Comparison of ENCODE assay signal across 8 mouse cellular contexts in the genomic region with DNA sequence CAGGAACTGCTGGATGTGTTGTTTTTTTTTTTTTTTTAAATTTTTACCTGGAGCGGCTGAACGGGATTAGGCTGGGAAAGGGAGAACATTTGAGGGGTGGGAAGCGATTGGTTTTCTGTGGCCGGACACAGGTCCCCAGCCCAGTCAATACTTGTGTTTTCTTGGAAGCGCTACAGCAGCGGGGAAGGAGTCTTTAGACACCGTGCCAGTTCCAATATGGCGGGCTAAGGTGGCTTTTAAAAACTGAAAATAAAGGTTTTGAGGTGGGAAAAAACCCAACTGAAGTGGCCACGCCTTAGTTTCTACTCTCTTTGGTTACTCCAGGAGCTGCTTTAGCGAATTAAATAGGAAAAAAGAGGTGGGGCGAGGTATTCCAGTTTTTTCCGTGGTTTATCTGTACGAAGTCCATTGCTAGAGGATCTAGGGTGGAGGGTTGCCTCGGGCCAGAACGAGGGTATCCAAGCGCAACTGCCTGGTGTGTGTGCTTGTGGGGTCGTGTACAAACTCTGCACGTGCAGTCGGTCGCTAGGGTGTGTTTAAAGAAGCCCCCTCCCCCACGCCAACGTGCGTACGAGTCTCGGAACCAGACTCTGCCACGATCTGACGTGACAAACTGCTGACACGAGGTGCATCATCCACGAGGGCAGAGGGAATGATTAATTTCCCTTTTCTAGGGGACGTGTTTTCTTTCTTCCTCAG. TPM values are rescaled to one million over a fixed set of nuclear protein-coding genes. Genes with fewer than 3 reads are reported as not detected.
DNase-seq lines count a peak whose midpoint lies in the region; ATAC-seq and TF ChIP-seq lines count a peak whose summit lies in the region.

No protein-coding gene starts in this region.

- no peak for DNase-seq in heart, embryonic 10.5 days (ENCODE audit: low spot score)
- DNase-seq in heart, adult 9 months (ENCODE audit: low spot score in 2 of 2), result no peak
- no peak for DNase-seq in embryonic facial prominence, embryonic 14.5 days (ENCODE audit: low spot score)
- DNase-seq in thymus, postnatal 36 days, result peak; percentile 11 to 16

- no peaks in the 10 kb centered on the region for H3K36me3 ChIP-seq in heart, embryonic 10.5 days
- H3K36me3 ChIP-seq in ES-Bruce4 (ENCODE audit: control insufficient read depth, insufficient read depth, low read length, poor library complexity, severe bottlenecking), result no peaks in the 10 kb centered on the region
- H3K36me3 ChIP-seq in embryonic facial prominence, embryonic 14.5 days (ENCODE audit: control insufficient read depth, insufficient read depth, low read length), result no peaks in the 10 kb centered on the region
- H3K36me3 ChIP-seq in kidney, embryonic 14.5 days (ENCODE audit: control insufficient read depth, insufficient read depth, low read length), result no peaks in the 10 kb centered on the region
- H3K36me3 ChIP-seq in midbrain, embryonic 15.5 days (replicated peaks), result no peaks in the 10 kb centered on the region

- TF ChIP-seq CTCF in ES-Bruce4 (IDR thresholded peaks at IDR 0.05; ENCODE audit: low read depth, low read length), result no peak

- H3K4me1 ChIP-seq in heart, embryonic 10.5 days, result peaks cover 20% of the 10 kb centered on the region
- H3K4me1 ChIP-seq in ES-Bruce4 (ENCODE audit: control insufficient read depth, insufficient read depth, low read length), result no peaks in the 10 kb centered on the region
- H3K4me1 ChIP-seq in embryonic facial prominence, embryonic 14.5 days (ENCODE audit: control insufficient read depth, insufficient read depth, low read length), result peaks cover 12% of the 10 kb centered on the region
- H3K4me1 ChIP-seq in kidney, embryonic 14.5 days (ENCODE audit: control insufficient read depth, insufficient read depth, low read length), result peaks cover 14% of the 10 kb centered on the region; the same call in 1 of the 2 replicates
- H3K4me1 ChIP-seq in midbrain, embryonic 15.5 days, result peaks cover 37% of the 10 kb centered on the region

- under 1% methylated on average over 30 of the region's 30 CpGs for WGBS in heart, embryonic 10.5 days
- WGBS in embryonic facial prominence, embryonic 14.5 days, result under 1% methylated on average over 30 of the region's 30 CpGs
- under 1% methylated on average over 30 of the region's 30 CpGs for WGBS in kidney, embryonic 14.5 days
- under 1% methylated on average over 30 of the region's 30 CpGs for WGBS in midbrain, embryonic 15.5 days

- no peak for TF ChIP-seq EP300 in ES-Bruce4 (IDR thresholded peaks at IDR 0.05; ENCODE audit: insufficient read depth, low read depth, low read length)

- H3K4me3 ChIP-seq in heart, embryonic 10.5 days, result peak overlapping the region; percentile 73
- H3K4me3 ChIP-seq in ES-Bruce4 (ENCODE audit: low read depth, low read length), result peak overlapping the region; percentile 70
- peak overlapping the region; percentile 64 for H3K4me3 ChIP-seq in embryonic facial prominence, embryonic 14.5 days (ENCODE audit: low read depth, low read length)
- peak overlapping the region; percentile 51 for H3K4me3 ChIP-seq in kidney, embryonic 14.5 days (ENCODE audit: low read length)
- peak overlapping the region; percentile 77 for H3K4me3 ChIP-seq in midbrain, embryonic 15.5 days

- H3K9ac ChIP-seq in ES-Bruce4 (ENCODE audit: low read depth, poor library complexity, severe bottlenecking), result peak overlapping the region; percentile 75
- peak overlapping the region; percentile 68 for H3K9ac ChIP-seq in embryonic facial prominence, embryonic 14.5 days (ENCODE audit: low read depth, low read length)
- H3K9ac ChIP-seq in kidney, embryonic 14.5 days (ENCODE audit: low read depth, low read length), result no peak overlapping the region
- H3K9ac ChIP-seq in midbrain, embryonic 15.5 days, result peak overlapping the region; percentile 51

- TF ChIP-seq POLR2A in ES-Bruce4 (IDR thresholded peaks at IDR 0.05; ENCODE audit: insufficient read depth, low read length), result no peak

- H3K27me3 ChIP-seq in heart, embryonic 10.5 days (ENCODE audit: insufficient read depth, poor library complexity, severe bottlenecking), result peaks cover 63% of the 10 kb centered on the region
- peaks cover 18% of the 10 kb centered on the region for H3K27me3 ChIP-seq in ES-Bruce4 (ENCODE audit: control insufficient read depth, insufficient read depth, low read length, poor library complexity, severe bottlenecking)
- peaks cover 70% of the 10 kb centered on the region for H3K27me3 ChIP-seq in embryonic facial prominence, embryonic 14.5 days (replicated peaks; ENCODE audit: control insufficient read depth, insufficient read depth, low read length)
- H3K27me3 ChIP-seq in kidney, embryonic 14.5 days (ENCODE audit: control insufficient read depth, insufficient read depth, low read length), result peaks cover 48% of the 10 kb centered on the region
- peaks cover 35% of the 10 kb centered on the region for H3K27me3 ChIP-seq in midbrain, embryonic 15.5 days (replicated peaks)

- no peak overlapping the region for H3K27ac ChIP-seq in heart, embryonic 10.5 days
- no peak overlapping the region for H3K27ac ChIP-seq in ES-Bruce4 (ENCODE audit: insufficient read depth, low read length)
- no peak overlapping the region for H3K27ac ChIP-seq in embryonic facial prominence, embryonic 14.5 days (replicated peaks; ENCODE audit: low read depth, low read length)
- no peak overlapping the region for H3K27ac ChIP-seq in kidney, embryonic 14.5 days (ENCODE audit: low read depth, low read length)
- H3K27ac ChIP-seq in midbrain, embryonic 15.5 days, result 0 out of 2 replicates have a peak overlapping the region, but pooled peaks have one; percentile 3

- H3K9me3 ChIP-seq in heart, embryonic 10.5 days, result no peaks in the 10 kb centered on the region
- H3K9me3 ChIP-seq in ES-Bruce4 (replicated peaks; ENCODE audit: control insufficient read depth, insufficient read depth, low read length, poor library complexity, severe bottlenecking), result no peaks in the 10 kb centered on the region
- no peaks in the 10 kb centered on the region for H3K9me3 ChIP-seq in embryonic facial prominence, embryonic 14.5 days (ENCODE audit: control insufficient read depth, low read length)
- H3K9me3 ChIP-seq in kidney, embryonic 14.5 days (ENCODE audit: control insufficient read depth, low read length), result no peaks in the 10 kb centered on the region
- H3K9me3 ChIP-seq in midbrain, embryonic 15.5 days, result no peaks in the 10 kb centered on the region

- ATAC-seq in embryonic facial prominence, embryonic 14.5 days (ENCODE audit: low read depth), result no peak
- ATAC-seq in kidney, embryonic 14.5 days (ENCODE audit: low FRiP score, low TSS enrichment), result no peak
- peak; percentile 15; the same call in 1 of the 2 replicates for ATAC-seq in midbrain, embryonic 15.5 days (replicated peaks)
- no peak for ATAC-seq in megakaryocyte-erythroid progenitor cell, adult 5-6 weeks (replicated peaks; ENCODE audit: low FRiP score, low TSS enrichment, poor library complexity, severe bottlenecking)

- peak overlapping the region; percentile 91 for H3K4me2 ChIP-seq in embryonic facial prominence, embryonic 14.5 days (ENCODE audit: low read depth, low read length)
- peak overlapping the region; percentile 93 for H3K4me2 ChIP-seq in kidney, embryonic 14.5 days (replicated peaks; ENCODE audit: low read depth, low read length)
- peak overlapping the region; percentile 94 for H3K4me2 ChIP-seq in midbrain, embryonic 15.5 days

RNA-seq across cellular contexts. Expression of gene Sfmbt2, which starts 3.3 kb away (rescaled TPM):
- polyA plus RNA-seq in heart, embryonic 10.5 days (2016; fragmentation: Nextera tagmentation; extraction: Ambion mirVana), result 2.1 and 2.2 TPM in 2 replicates
- polyA plus RNA-seq in ES-Bruce4 (2011; ENCODE audit: insufficient read depth, insufficient read length, low read depth, missing spikeins), result 93.4 and 103 TPM in 2 replicates
- 2.4 and 2.5 TPM in 2 replicates for polyA plus RNA-seq in embryonic facial prominence, embryonic 14.5 days (2014; fragmentation: Nextera tagmentation; extraction: Ambion mirVana)
- polyA plus RNA-seq in kidney, embryonic 14.5 days (2014; fragmentation: Nextera tagmentation; extraction: Ambion mirVana), result 1.9 and 2.3 TPM in 2 replicates
- polyA plus RNA-seq in midbrain, embryonic 15.5 days (2015; fragmentation: Nextera tagmentation; extraction: Ambion mirVana), result 5.2 and 6.3 TPM in 2 replicates
- total RNA-seq in megakaryocyte-erythroid progenitor cell, adult 5-6 weeks (2014; fragmentation: Nextera tagmentation), result 0.07 TPM in 1 of 2 replicates, not detected in the other
- 0.19 TPM in 2 replicates for total RNA-seq in megakaryocyte-erythroid progenitor cell, adult 5-6 weeks (2017)

Comparison
In these comparisons a context has a peak if more than half of its experiments do, and no peak if none do; other contexts are left out.
1. DNase-seq: peak in thymus, postnatal 36 days (2 of 2); none in heart, embryonic 10.5 days (single experiment), heart, adult 9 months (0 of 2) and embryonic facial prominence, embryonic 14.5 days (single experiment).
2. RNA of gene Sfmbt2, which starts 3.3 kb away (polyA plus RNA-seq): 93.4 to 103 TPM in ES-Bruce4; 5.2 to 6.3 TPM in midbrain, embryonic 15.5 days, 2.4 to 2.5 TPM in embryonic facial prominence, embryonic 14.5 days, 1.9 to 2.3 TPM in kidney, embryonic 14.5 days and 2.1 to 2.2 TPM in heart, embryonic 10.5 days; every median in the first group is over 10 times any median in the second.
3. Peak in every context shown above with its lines, with median percentiles within 50 percentile points of each other: H3K4me3 ChIP-seq and H3K4me2 ChIP-seq.